Mouse (Mus musculus) E14TG2a.4 (cell line): Measurements from ENCODE around the gene Pjvk.

Experiments
- CTCF ChIP-seq: conservative IDR thresholded peaks from 2 replicates; pipeline ENCODE4 v1.5.1; 2014; ENCODE audit warnings: low read length
- POU5F1 ChIP-seq: IDR thresholded peaks from 2 replicates; pipeline ENCODE4 v1.6.1; 2014; ENCODE audit warnings: low read length, borderline replicate concordance

GRCm38 (mm10) chr2:76682301-76682700 lies 34.0 kb downstream of the Pjvk start:
- TF ChIP-seq CTCF (no peak), POU5F1 (no peak)
